ENCODE assay signal across 8 mouse cellular contexts in genomic region chr16:11065431-11065830, GRCm38 (mm10). TPM values are rescaled to one million over a fixed set of nuclear protein-coding genes. Genes with fewer than 3 reads are reported as not detected.
A peak's percentile ranks its signal among the peaks of the same experiment; 100 is the strongest.
DNase-seq lines count a peak whose midpoint lies in the region; ATAC-seq and TF ChIP-seq lines count a peak whose summit lies in the region.

No protein-coding gene starts in this region.

- H3K27ac ChIP-seq in kidney, embryonic 16.5 days (ENCODE audit: low read length) = peak overlapping the region; percentile 26; the same call in 1 of the 2 replicates
- H3K27ac ChIP-seq in embryonic facial prominence, embryonic 12.5 days = peak overlapping the region; percentile 58
- H3K27ac ChIP-seq in hindbrain, postnatal 0 days = peak overlapping the region; percentile 98; the same call in 1 of the 2 replicates

- H3K9me3 ChIP-seq in kidney, embryonic 16.5 days (ENCODE audit: low read length) = no peaks in the 10 kb centered on the region
- H3K9me3 ChIP-seq in embryonic facial prominence, embryonic 12.5 days = no peaks in the 10 kb centered on the region
- no peaks in the 10 kb centered on the region for H3K9me3 ChIP-seq in hindbrain, postnatal 0 days (ENCODE audit: low read length)

- TF ChIP-seq POLR2A in myocyte (IDR thresholded peaks at IDR 0.05; ENCODE audit: insufficient read length, low read depth) = no peak

- H3K79me2 ChIP-seq in myocyte (ENCODE audit: control insufficient read depth, insufficient read depth) = peaks cover 39% of the 10 kb centered on the region

- TF ChIP-seq CTCF in hindbrain, postnatal 0 days (IDR thresholded peaks at IDR 0.05; ENCODE audit: low read depth) = no peak

- peaks cover 56% of the 10 kb centered on the region for H3K4me1 ChIP-seq in kidney, embryonic 16.5 days (ENCODE audit: insufficient read depth, low read length)
- H3K4me1 ChIP-seq in embryonic facial prominence, embryonic 12.5 days = peaks cover 54% of the 10 kb centered on the region
- H3K4me1 ChIP-seq in hindbrain, postnatal 0 days (ENCODE audit: insufficient read depth, low read length) = peaks cover 35% of the 10 kb centered on the region

- ATAC-seq in kidney, embryonic 16.5 days (ENCODE audit: low FRiP score, low TSS enrichment) = no peak
- ATAC-seq in embryonic facial prominence, embryonic 12.5 days (ENCODE audit: insufficient number of reproducible peaks, insufficient read depth, low FRiP score, low TSS enrichment) = no peak
- no peak for ATAC-seq in hindbrain, postnatal 0 days

- H3K9ac ChIP-seq in kidney, embryonic 16.5 days (replicated peaks; ENCODE audit: low read length) = peak overlapping the region; percentile 40; the same call in 1 of the 2 replicates
- peak overlapping the region; percentile 46 for H3K9ac ChIP-seq in embryonic facial prominence, embryonic 12.5 days
- peak overlapping the region; percentile 95; the same call in 1 of the 2 replicates for H3K9ac ChIP-seq in hindbrain, postnatal 0 days (replicated peaks; ENCODE audit: low read length)

- peak overlapping the region; percentile 76 for H3K4me3 ChIP-seq in kidney, embryonic 16.5 days (ENCODE audit: low read length)
- H3K4me3 ChIP-seq in embryonic facial prominence, embryonic 12.5 days = peak overlapping the region; percentile 82
- peak overlapping the region; percentile 87 for H3K4me3 ChIP-seq in hindbrain, postnatal 0 days (ENCODE audit: low read length)
- peak overlapping the region; percentile 63 for H3K4me3 ChIP-seq in myocyte

- H3K36me3 ChIP-seq in kidney, embryonic 16.5 days (ENCODE audit: insufficient read depth, low read length) = no peaks in the 10 kb centered on the region
- no peaks in the 10 kb centered on the region for H3K36me3 ChIP-seq in embryonic facial prominence, embryonic 12.5 days
- H3K36me3 ChIP-seq in hindbrain, postnatal 0 days (ENCODE audit: insufficient read depth, low read length) = no peaks in the 10 kb centered on the region
- no peaks in the 10 kb centered on the region for H3K36me3 ChIP-seq in myocyte (ENCODE audit: control insufficient read depth, insufficient read depth)

- peak overlapping the region; percentile 77 for H3K4me2 ChIP-seq in kidney, embryonic 16.5 days (replicated peaks; ENCODE audit: low read depth, low read length)
- peak overlapping the region; percentile 78 for H3K4me2 ChIP-seq in embryonic facial prominence, embryonic 12.5 days (replicated peaks)
- H3K4me2 ChIP-seq in hindbrain, postnatal 0 days (ENCODE audit: low read depth, low read length) = peak overlapping the region; percentile 89
- peak overlapping the region; percentile 94 for H3K4me2 ChIP-seq in myocyte (ENCODE audit: low read depth)

- H3K27me3 ChIP-seq in kidney, embryonic 16.5 days (ENCODE audit: insufficient read depth, low read length) = no peaks in the 10 kb centered on the region
- H3K27me3 ChIP-seq in embryonic facial prominence, embryonic 12.5 days = no peaks in the 10 kb centered on the region
- no peaks in the 10 kb centered on the region for H3K27me3 ChIP-seq in hindbrain, postnatal 0 days (ENCODE audit: insufficient read depth, low read length)
- no peaks in the 10 kb centered on the region for H3K27me3 ChIP-seq in myocyte (ENCODE audit: control insufficient read depth, insufficient read depth, insufficient read length)

- no peak overlapping the region for H3ac ChIP-seq in myocyte (ENCODE audit: control insufficient read depth, insufficient read length)

- 61% methylated on average over 5 of the region's 5 CpGs for WGBS in kidney, embryonic 16.5 days
- WGBS in embryonic facial prominence, embryonic 12.5 days = 62% methylated on average over 5 of the region's 5 CpGs
- WGBS in hindbrain, postnatal 0 days = 45% methylated on average over 5 of the region's 5 CpGs

- DNase-seq in kidney, postnatal 4 days = no peak
- no peak for DNase-seq in hindbrain, postnatal 0 days (ENCODE audit: low spot score)
- DNase-seq in adrenal gland, postnatal 4 days (ENCODE audit: low spot score in 2 of 2) = no peak
- DNase-seq in lung, postnatal 4 days = no peak
- DNase-seq in cerebellum, postnatal 25 days = no peak

TF ChIP-seq in myocyte, 11 proteins besides CTCF, POLR2A, EP300 and RAD21:
- TF ChIP-seq USF1 (IDR thresholded peaks at IDR 0.05; ENCODE audit: low read depth) (no peak), REST (IDR thresholded peaks at IDR 0.05; ENCODE audit: insufficient read depth, insufficient read length) (no peak), E2F4 (IDR thresholded peaks at IDR 0.05; ENCODE audit: insufficient read depth) (no peak), POLR2AphosphoS2 (IDR thresholded peaks at IDR 0.05; ENCODE audit: insufficient read length, low read depth) (no peak), TCF12 (IDR thresholded peaks at IDR 0.05; ENCODE audit: insufficient read depth, poor library complexity, severe bottlenecking) (no peak), TCF3 (IDR thresholded peaks at IDR 0.05; ENCODE audit: insufficient read length, low read depth) (no peak), MYOG (IDR thresholded peaks at IDR 0.05; ENCODE audit: control insufficient read depth in 1 of 3, insufficient read depth in 1 of 3, insufficient read length in 2 of 3, low read depth in 2 of 3) (no peak), SRF (IDR thresholded peaks at IDR 0.05; ENCODE audit: control insufficient read depth, insufficient read length, low read depth) (no peak), MYOD1 (IDR thresholded peaks at IDR 0.05; ENCODE audit: control insufficient read depth in 1 of 3, insufficient read length in 2 of 3, low read depth in 2 of 3) (no peak)

RNA-seq across cellular contexts. Expression of gene Litaf, which starts 0.5 kb away (rescaled TPM):
- 134 and 138 TPM in 2 replicates for polyA plus RNA-seq in kidney, embryonic 16.5 days (2015; fragmentation: Nextera tagmentation; extraction: Ambion mirVana)
- polyA plus RNA-seq in embryonic facial prominence, embryonic 12.5 days (2016; fragmentation: Nextera tagmentation; extraction: Ambion mirVana) = 102 and 103 TPM in 2 replicates
- 23.9 and 31.6 TPM in 2 replicates for total RNA-seq in hindbrain, postnatal 0 days (2014; rRNA removed)
- 28.2 and 31.1 TPM in 2 replicates for polyA plus RNA-seq in hindbrain, postnatal 0 days (2015; fragmentation: Nextera tagmentation; extraction: Ambion mirVana)
- polyA plus RNA-seq in myocyte (2012; fragmentation: generic; extraction: Trizol) = 103 TPM
- total RNA-seq in adrenal gland, postnatal 4 days (2021) = 10 to 100 TPM; 62.0 to 67.0 TPM

RNA-seq across cellular contexts. Expression of gene Snn, which starts 4.7 kb away (rescaled TPM):
- polyA plus RNA-seq in kidney, embryonic 16.5 days (2015; fragmentation: Nextera tagmentation; extraction: Ambion mirVana) = 40.6 and 42.1 TPM in 2 replicates
- polyA plus RNA-seq in embryonic facial prominence, embryonic 12.5 days (2016; fragmentation: Nextera tagmentation; extraction: Ambion mirVana) = 63.2 and 63.4 TPM in 2 replicates
- 241 and 273 TPM in 2 replicates for total RNA-seq in hindbrain, postnatal 0 days (2014; rRNA removed)
- polyA plus RNA-seq in hindbrain, postnatal 0 days (2015; fragmentation: Nextera tagmentation; extraction: Ambion mirVana) = 116 and 123 TPM in 2 replicates
- polyA plus RNA-seq in myocyte (2012; fragmentation: generic; extraction: Trizol) = 31.0 TPM
- 10 to 100 TPM; 30.7 to 31.1 TPM for total RNA-seq in adrenal gland, postnatal 4 days (2021)

Comparison
In these comparisons a context has a peak if more than half of its experiments do, and no peak if none do; other contexts are left out.
1. H3K27ac ChIP-seq: peak in every context shown above with its lines; median percentile 98 in hindbrain, postnatal 0 days; 58 in embryonic facial prominence, embryonic 12.5 days; 26 in kidney, embryonic 16.5 days.
2. H3K9ac ChIP-seq: peak in every context shown above with its lines; median percentile 95 in hindbrain, postnatal 0 days; 46 in embryonic facial prominence, embryonic 12.5 days; 40 in kidney, embryonic 16.5 days.